Mouse (Mus musculus) midbrain, embryonic 10.5 days (tissue): ENCODE data around the gene Cd70. TPM values are rescaled to one million over a fixed set of nuclear protein-coding genes. Genes with fewer than 3 reads are reported as not detected.

Experiments
- DNase-seq: peaks from one replicate; pipeline ENCODE4 v3.0.0-alpha.2; 2017; ENCODE audit warnings: low spot score
- H3K27ac ChIP-seq: fragments of 300-500 bp; sonication (generic); replicated peaks from 2 replicates; pipeline ENCODE4 v1.5.1; 2016; ENCODE audit warnings: mild to moderate bottlenecking
- H3K27me3 ChIP-seq: fragments of 300-500 bp; sonication (generic); 2 replicates; pipeline ENCODE4 v1.6.1; 2016; ENCODE audit warnings: low read depth, mild to moderate bottlenecking; ENCODE audit not compliant: poor library complexity, severe bottlenecking
- H3K36me3 ChIP-seq: fragments of 300-500 bp; sonication (generic); 2 replicates; pipeline ENCODE4 v1.6.1; 2016; ENCODE audit warnings: mild to moderate bottlenecking, moderate library complexity
- H3K4me1 ChIP-seq: fragments of 300-500 bp; sonication (generic); 2 replicates; pipeline ENCODE4 v1.6.1; 2016
- H3K4me3 ChIP-seq: fragments of 300-500 bp; sonication (generic); 2 replicates; pipeline ENCODE4 v1.5.1; 2016; ENCODE audit warnings: mild to moderate bottlenecking, moderate library complexity
- H3K9me3 ChIP-seq: fragments of 300-500 bp; sonication (generic); replicated peaks from 2 replicates; pipeline ENCODE4 v1.6.1; 2016; ENCODE audit warnings: mild to moderate bottlenecking
- whole genome bisulfite sequencing: fragments of 180-500 bp; shearing (Covaris S2); methylation state at CpG from one replicate; pipeline ENCODE4 v1.1.7; 2016; 5-methylcytosine and 5-hydroxymethylcytosine counted together
- polyA plus RNA-seq: library from polyadenylated mRNA; unstranded; fragments of >200 nt; fragmentation: Nextera tagmentation; extraction: Ambion mirVana; gene quantifications from 2 replicates; pipeline ENCODE4 v1.2.1, GENCODE M21; 2016

Gene Cd70
- polyA plus RNA-seq: 0.27 TPM in 1 of 2 replicates, not detected in the other

DNA sequence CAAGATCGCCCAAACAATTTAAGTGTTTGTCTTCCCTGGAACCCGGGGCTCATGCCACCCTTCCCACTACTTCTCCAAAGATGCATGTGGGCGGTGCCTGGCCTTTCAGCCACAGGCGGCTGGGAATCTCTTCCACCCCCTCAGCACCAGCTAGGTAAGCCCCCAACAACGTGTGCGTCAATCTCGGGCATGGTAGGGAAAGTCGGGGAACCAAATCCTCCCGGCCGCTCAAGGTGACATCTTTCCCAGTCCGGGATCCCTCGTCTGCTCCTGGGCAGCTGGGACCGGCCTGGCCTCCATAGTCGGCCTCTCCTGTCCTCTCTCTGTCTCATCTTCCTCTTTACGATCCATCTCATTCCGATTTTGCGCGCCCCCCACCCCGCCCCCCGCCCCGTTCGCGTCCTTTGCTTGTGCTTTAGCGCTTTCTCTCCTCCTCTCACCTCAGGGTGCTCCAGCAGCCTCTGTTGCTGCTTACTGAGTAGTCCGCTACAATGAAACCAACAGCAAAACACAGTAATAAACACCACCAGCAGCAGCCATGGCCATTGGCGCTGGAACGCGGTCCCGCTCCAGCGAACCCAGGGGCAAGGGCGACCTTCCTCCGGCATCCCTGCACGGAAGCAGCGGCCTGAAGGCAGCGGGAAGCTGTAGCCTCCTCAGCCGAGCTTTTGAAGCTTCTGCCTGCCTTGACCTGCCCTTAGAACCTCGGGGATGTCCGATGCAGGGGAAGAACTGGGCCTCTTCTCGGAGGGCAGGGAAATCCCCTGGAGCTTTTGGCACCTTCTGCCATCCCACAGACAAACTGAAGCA, at the start of gene Cd70:
Gene Cd70 (minus strand): TSS at position 784 of the 810 bp plus-strand sequence.
- peaks cover 17% of the 10 kb centered on the region for H3K4me1 ChIP-seq
- peak; percentile 32 for DNase-seq
- peak within 1 kb of the TSS; percentile 64; the same call in 1 of the 2 replicates for H3K27ac ChIP-seq
- H3K36me3 ChIP-seq: no peaks in the 10 kb centered on the region
- peaks cover 54% of the 10 kb centered on the region for H3K27me3 ChIP-seq
- 3% methylated on average over 39 of the region's 39 CpGs for WGBS
- peaks cover 13% of the 10 kb centered on the region; the same call in 1 of the 2 replicates for H3K9me3 ChIP-seq
- H3K4me3 ChIP-seq: peak within 1 kb of the TSS; percentile 53

DNA sequence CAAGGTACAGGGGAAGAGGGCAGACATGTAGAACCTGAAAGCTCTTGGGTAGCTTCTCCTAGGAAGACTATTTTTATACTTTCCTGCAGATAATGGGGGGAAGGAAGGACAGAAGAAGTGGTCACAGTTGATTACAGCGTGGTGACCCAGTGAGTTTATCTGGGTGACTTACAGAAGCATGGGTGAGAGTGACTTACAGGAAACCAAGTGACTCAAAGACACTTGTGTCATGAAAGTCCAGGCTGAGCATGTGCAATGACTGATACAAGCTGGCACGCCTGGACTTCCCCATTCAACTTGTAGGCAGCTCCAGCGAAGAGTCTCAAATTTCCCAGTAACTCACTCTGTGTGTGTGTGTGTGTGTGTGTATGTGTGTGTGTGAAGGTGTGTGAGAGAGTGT, 48.7 kb upstream of the Cd70 start:
- Histone ChIP-seq H3K27ac (no peak overlapping the region), H3K36me3 (no peaks in the 10 kb centered on the region), H3K27me3 (no peaks in the 10 kb centered on the region), H3K4me1 (no peaks in the 10 kb centered on the region), H3K9me3 (no peaks in the 10 kb centered on the region), H3K4me3 (no peak overlapping the region)
- DNase-seq: no peak
- WGBS: 83% methylated on average over 3 of the region's 3 CpGs

DNA sequence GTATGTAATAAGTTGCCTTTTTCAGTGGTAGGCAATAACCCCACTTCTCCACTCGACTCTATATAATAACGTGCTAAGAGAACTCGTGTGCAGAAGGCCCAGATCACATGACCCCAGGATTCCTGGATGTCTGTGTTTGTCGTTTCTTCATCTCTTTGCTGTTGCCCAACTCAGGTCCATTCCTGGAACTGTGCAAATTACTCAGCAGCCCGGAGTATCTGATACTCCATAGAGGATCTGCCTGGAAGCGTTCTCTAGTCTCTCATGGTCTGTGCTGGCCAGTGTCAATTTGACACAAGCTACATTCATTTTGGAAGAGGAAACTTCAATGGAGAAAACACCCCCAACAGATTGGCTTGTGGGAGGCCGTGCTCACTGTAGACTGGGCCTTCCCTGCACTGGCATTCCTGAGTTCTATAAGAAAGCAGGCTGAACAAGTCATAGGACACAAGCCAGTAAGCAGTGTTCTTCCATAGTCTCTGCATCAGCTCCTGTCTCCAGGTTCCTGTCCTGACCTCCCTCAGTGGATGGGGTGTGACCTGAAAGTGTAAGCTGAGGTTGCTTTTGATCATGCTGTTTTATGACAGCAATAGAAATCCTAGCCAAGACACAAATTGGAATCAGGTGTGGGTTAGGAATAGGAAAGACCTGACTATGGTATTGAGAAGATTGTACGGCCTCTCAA, 45.9 kb upstream of the Cd70 start:
- Histone ChIP-seq H3K4me1 (no peaks in the 10 kb centered on the region), H3K4me3 (no peak overlapping the region), H3K36me3 (no peaks in the 10 kb centered on the region), H3K27ac (no peak overlapping the region), H3K27me3 (no peaks in the 10 kb centered on the region), H3K9me3 (no peaks in the 10 kb centered on the region)
- no peak for DNase-seq
- 86% methylated on average over 8 of the region's 8 CpGs for WGBS

DNA sequence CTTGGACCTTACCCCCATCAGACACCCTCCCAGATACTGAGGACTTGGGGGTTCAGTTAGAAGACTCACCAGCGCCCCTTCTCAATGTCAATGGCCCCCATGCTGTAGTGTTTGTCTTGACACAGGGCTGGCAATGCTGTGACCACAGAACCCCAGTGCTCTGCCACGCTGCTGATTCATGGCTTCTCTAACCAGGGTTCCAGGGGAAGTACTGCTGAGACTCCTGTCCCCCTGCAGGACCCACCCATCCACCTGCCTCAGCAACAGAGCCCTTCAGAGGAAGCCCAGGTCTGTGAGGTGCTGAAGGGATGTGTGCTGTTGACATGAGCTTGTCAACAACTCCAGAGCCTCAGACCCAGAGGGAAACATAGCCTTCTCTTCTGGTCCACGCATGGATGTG, 45.2 kb upstream of the Cd70 start:
- H3K27me3 ChIP-seq: no peaks in the 10 kb centered on the region
- H3K4me3 ChIP-seq: no peak overlapping the region
- H3K27ac ChIP-seq: no peak overlapping the region
- H3K36me3 ChIP-seq: no peaks in the 10 kb centered on the region
- DNase-seq: no peak
- no peaks in the 10 kb centered on the region for H3K9me3 ChIP-seq
- 86% methylated on average over 3 of the region's 3 CpGs for WGBS
- no peaks in the 10 kb centered on the region for H3K4me1 ChIP-seq

DNA sequence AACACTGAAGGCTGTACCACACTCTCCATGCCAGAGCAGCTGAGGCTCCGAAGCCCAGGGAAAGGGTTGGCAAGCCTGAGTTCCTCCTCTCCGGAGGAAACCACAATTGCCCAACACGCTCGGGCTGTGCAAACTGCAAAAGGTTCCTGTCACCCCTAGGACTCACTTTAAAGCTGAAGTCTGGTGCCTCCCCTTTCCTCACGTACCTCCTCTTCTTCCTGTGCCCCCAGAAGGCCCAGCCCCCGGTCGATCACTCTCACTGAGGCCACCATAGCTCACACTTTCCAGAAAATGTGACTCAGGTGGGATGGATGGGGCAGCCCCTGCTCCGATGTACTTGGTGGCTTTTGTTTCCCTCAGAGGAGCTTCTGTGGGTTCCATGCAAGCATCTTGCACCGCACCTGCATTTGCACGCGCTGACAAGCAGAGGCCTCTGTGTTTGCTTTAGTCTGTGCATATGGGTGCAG, 44.5 kb upstream of the Cd70 start, which contains the start of gene Tnfsf14:
Gene Tnfsf14 (minus strand): TSS at position 137 of the 467 bp plus-strand sequence.
- Histone ChIP-seq H3K36me3 (no peaks in the 10 kb centered on the region), H3K4me3 (no peak within 1 kb of the TSS), H3K27ac (no peak within 1 kb of the TSS), H3K27me3 (no peaks in the 10 kb centered on the region), H3K4me1 (no peaks in the 10 kb centered on the region), H3K9me3 (no peaks in the 10 kb centered on the region)
- no peak for DNase-seq
- WGBS: 87% methylated on average over 11 of the region's 11 CpGs

DNA sequence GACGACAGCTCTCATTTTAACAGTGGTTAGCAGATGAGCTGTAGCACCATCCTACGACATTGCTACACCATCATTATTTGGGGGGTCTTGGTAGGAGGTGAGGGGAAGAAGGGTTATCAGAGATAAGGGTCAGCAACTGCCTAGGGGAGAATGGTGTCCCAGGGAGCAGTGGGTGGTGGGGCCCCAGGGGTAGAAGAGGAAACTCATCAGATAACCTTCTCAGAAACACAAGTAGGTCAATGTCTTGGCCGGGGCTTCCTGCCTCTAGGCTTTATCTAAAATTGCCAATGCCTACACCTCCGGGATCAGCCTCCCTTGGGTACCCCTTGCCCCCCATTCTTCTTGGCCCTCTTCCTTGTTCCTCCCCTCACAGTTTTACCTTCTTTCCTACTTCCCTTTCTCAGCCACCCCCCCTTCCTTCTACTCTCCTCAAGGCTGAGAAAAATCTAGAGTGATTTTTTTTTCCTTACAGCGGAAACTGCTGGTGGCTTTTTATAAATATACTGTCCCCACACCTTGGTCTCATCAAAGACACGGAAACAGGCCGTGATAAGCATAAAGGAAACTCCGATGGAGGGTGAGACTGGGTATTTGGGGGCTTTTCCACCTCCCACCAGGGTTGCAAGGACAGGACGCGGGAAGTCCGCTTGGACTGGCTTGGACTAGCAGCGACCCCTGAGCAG, 39.1 kb upstream of the Cd70 start:
- H3K27me3 ChIP-seq: no peaks in the 10 kb centered on the region
- 91% methylated on average over 12 of the region's 12 CpGs for WGBS
- no peak overlapping the region for H3K27ac ChIP-seq
- H3K36me3 ChIP-seq: no peaks in the 10 kb centered on the region
- H3K4me1 ChIP-seq: no peaks in the 10 kb centered on the region
- DNase-seq: no peak
- H3K4me3 ChIP-seq: no peak overlapping the region
- no peaks in the 10 kb centered on the region for H3K9me3 ChIP-seq

DNA sequence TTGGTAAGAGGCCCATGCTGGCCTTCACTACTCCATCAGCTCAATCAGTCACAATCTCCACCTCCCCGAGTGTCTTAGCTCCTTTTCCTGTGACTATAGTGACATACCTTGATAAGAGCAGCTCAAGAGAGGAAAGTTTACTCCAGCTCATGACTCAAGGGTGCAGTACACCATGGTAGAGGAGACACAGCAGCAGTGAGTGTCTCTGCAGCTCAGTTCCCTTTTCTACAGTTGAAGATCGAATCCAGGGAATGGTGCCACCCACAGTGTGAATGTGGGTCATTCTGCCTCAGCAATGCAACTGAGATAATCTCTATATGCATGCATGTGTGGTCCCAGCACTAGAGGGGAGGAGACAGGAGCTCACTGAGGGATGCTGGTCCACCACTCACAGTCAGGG, 36.1 kb upstream of the Cd70 start:
- Histone ChIP-seq H3K4me3 (no peak overlapping the region), H3K4me1 (no peaks in the 10 kb centered on the region), H3K9me3 (no peaks in the 10 kb centered on the region), H3K27me3 (no peaks in the 10 kb centered on the region), H3K27ac (no peak overlapping the region), H3K36me3 (no peaks in the 10 kb centered on the region)
- DNase-seq: no peak
- 74% methylated on average over 2 of the region's 2 CpGs for WGBS

DNA sequence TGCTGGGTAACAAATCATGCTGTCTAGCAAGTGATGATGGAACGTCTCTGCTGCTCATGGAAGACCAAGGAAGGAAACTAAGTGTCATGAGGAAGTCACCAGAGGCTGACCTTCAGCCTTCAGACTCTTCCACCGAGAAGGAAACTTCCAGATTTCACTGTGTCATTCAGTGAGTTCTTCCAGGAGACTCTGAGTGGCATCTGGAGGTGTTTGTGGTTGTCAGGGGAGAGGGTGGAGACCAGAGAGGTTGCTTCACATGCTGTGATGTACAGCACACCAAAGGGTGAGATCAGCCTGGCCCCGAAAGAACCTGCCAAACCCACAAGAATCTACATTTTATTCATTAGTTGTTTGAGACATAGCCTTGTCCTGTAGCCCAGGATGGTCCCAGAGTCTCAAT, 33.3 kb upstream of the Cd70 start:
- no peak overlapping the region for H3K4me3 ChIP-seq
- 79% methylated on average over 3 of the region's 3 CpGs for WGBS
- no peaks in the 10 kb centered on the region for H3K4me1 ChIP-seq
- H3K36me3 ChIP-seq: no peaks in the 10 kb centered on the region
- no peak for DNase-seq
- no peaks in the 10 kb centered on the region for H3K9me3 ChIP-seq
- no peak overlapping the region for H3K27ac ChIP-seq
- H3K27me3 ChIP-seq: no peaks in the 10 kb centered on the region

DNA sequence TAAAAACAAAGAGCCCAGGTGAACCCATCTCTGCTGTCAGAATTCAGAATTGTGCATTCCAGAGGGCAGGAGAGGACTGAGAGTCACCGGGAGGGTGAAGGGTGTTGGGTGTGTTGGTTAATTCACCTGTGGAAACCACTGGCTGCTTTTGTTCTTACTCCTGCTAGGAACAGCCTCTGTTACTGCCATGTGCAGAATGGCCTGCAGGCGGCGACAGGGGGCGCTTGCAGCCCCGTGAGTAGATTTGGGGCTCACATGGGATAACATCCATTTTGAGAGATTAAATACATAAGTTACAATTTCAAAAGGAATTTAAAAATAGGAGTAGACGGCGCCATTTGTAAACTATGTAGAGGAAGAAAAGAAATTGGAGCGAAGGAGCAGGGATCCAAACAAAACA, 30.8 kb upstream of the Cd70 start:
- H3K27me3 ChIP-seq: no peaks in the 10 kb centered on the region
- H3K4me3 ChIP-seq: no peak overlapping the region
- no peak for DNase-seq
- no peak overlapping the region for H3K27ac ChIP-seq
- H3K9me3 ChIP-seq: no peaks in the 10 kb centered on the region
- no peaks in the 10 kb centered on the region for H3K36me3 ChIP-seq
- no peaks in the 10 kb centered on the region for H3K4me1 ChIP-seq
- WGBS: 38% methylated on average over 8 of the region's 8 CpGs

DNA sequence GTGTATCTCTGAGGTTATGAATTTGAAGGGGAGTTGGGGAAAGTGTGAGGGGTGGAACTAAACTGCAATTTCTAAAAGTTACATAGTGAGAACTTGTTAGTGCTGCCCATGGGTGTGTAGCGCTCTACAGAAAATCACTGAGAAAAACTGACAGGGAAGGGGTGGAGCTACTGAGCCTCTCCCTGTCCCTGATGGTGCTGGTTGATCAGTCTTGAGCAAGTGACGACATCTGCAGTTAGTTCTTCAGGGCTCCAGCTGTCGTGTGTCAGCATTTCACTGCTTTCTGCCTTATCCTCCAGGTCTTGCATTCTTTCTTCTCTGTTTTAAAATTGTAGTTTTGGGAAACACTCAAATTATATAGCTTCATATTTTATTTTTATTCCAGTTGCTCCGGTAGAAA, 23.8 kb upstream of the Cd70 start:
- no peaks in the 10 kb centered on the region for H3K27me3 ChIP-seq
- no peak overlapping the region for H3K4me3 ChIP-seq
- H3K27ac ChIP-seq: no peak overlapping the region
- no peaks in the 10 kb centered on the region for H3K9me3 ChIP-seq
- H3K36me3 ChIP-seq: no peaks in the 10 kb centered on the region
- WGBS: 78% methylated on average over 4 of the region's 4 CpGs
- H3K4me1 ChIP-seq: no peaks in the 10 kb centered on the region
- DNase-seq: no peak

DNA sequence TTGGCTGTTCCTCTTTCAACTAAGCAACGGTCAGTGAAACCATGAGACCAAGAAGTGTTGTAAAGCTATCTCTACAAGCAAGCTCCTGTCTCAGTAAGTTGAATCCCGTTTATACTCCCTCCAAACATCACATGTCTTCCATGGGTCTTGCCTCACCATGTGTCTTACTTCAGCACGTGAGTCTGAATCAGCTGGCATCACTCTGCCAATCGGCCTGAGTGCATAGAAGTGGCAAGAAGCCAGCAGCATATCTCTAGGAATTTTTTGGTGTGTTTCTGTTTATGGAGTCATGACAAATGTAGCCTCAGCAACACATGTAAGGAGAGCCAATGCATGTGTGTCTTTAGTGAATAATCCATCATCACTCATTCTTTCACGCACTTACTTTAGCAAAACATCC, 22.8 kb upstream of the Cd70 start:
- H3K36me3 ChIP-seq: no peaks in the 10 kb centered on the region
- H3K4me3 ChIP-seq: no peak overlapping the region
- H3K9me3 ChIP-seq: no peaks in the 10 kb centered on the region
- no peaks in the 10 kb centered on the region for H3K4me1 ChIP-seq
- DNase-seq: no peak
- no peaks in the 10 kb centered on the region for H3K27me3 ChIP-seq
- 87% methylated on average over 5 of the region's 5 CpGs for WGBS
- H3K27ac ChIP-seq: no peak overlapping the region

DNA sequence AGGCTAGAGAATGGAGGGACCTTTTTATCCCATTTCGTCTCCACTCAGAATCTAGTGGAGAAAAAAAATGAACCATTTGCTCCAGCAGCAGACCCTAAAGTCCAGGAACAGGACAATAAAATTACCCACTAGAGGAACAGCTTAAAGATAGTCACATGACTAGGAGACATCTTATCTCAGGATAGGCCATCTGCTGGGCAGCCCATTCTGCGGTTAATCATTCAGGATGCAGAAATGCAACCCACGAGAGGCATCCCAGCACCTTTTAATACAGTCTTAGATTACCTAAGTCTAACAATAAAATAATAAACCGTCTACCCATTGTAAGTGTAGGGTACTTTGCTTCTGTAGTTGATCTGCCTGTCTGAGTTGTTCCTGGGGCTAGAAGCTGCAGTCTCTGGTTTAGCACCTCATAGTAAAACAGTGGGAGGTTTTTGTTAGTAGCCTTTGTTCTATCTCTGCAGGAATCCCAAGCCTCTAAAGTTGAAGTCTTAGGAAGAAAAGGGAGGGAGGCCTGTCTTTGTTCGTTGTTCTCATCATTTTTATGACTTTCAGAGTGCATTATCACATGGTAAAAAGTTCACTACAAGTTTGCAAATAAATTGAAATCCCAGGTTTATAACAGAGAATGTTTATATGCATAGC, 21.2 kb upstream of the Cd70 start:
- WGBS: 60% methylated on average over 5 of the region's 5 CpGs
- Histone ChIP-seq H3K4me3 (no peak overlapping the region), H3K36me3 (no peaks in the 10 kb centered on the region), H3K27ac (no peak overlapping the region), H3K27me3 (peaks cover 7% of the 10 kb centered on the region), H3K4me1 (peaks cover 8% of the 10 kb centered on the region), H3K9me3 (no peaks in the 10 kb centered on the region)
- DNase-seq: no peak
